12 mouse cellular contexts compared by ENCODE assay signal in genomic region chr1:73954015-73954408, GRCm38 (mm10).
"Had no signal": no experiment of that assay in that cellular context is flagged by ENCODE, and none has a peak within 500 bp of the region (broad histone marks: within the 10 kb centered on the region; RNA-seq: fewer than 3 reads in every experiment).

No protein-coding gene starts in this region.

- H3K4me3 ChIP-seq: intestine, embryonic 15.5 days; limb, embryonic 13.5 days; liver, embryonic 15.5 days; megakaryocyte, embryonic 14.5 days; midbrain, embryonic 12.5 days; neural tube, embryonic 15.5 days had no signal

- ATAC-seq: intestine, embryonic 15.5 days had no signal

- H3K4me2 ChIP-seq: intestine, embryonic 15.5 days; limb, embryonic 13.5 days; liver, embryonic 11.5 days; liver, embryonic 15.5 days; midbrain, embryonic 12.5 days; neural tube, embryonic 15.5 days had no signal

- H3K9me3 ChIP-seq: intestine, embryonic 15.5 days; limb, embryonic 13.5 days; liver, embryonic 15.5 days; megakaryocyte, embryonic 14.5 days; midbrain, embryonic 12.5 days; neural tube, embryonic 15.5 days had no signal

- H3K9ac ChIP-seq: intestine, embryonic 15.5 days; limb, embryonic 13.5 days; liver, embryonic 15.5 days; midbrain, embryonic 12.5 days; neural tube, embryonic 15.5 days had no signal

- H3K27me3 ChIP-seq: intestine, embryonic 15.5 days; limb, embryonic 13.5 days; liver, embryonic 15.5 days; midbrain, embryonic 12.5 days; neural tube, embryonic 15.5 days had no signal

- H3K27ac ChIP-seq: liver, embryonic 15.5 days; midbrain, embryonic 12.5 days had no signal

- DNase-seq: layer of hippocampus, adult 9-11 months; layer of hippocampus, postnatal 36 days; lung, adult 2 months; thymus, adult 2 months; thymus, postnatal 25 days had no signal

- H3K36me3 ChIP-seq: midbrain, embryonic 12.5 days; neural tube, embryonic 15.5 days had no signal
